Mouse (Mus musculus) ES-E14 (cell line): ENCODE results near the gene Acoxl.

ENCODE experiments used
- CHD2 ChIP-seq: IDR thresholded peaks from 2 replicates; pipeline ENCODE4 v1.6.1; 2014; ENCODE audit warnings: mild to moderate bottlenecking, low read depth, low read length, inconsistent platforms
- HCFC1 ChIP-seq: IDR thresholded peaks from 2 replicates; pipeline ENCODE4 v1.6.1; 2012; ENCODE audit warnings: low read length, inconsistent platforms, borderline replicate concordance; ENCODE audit not compliant: insufficient read depth
- MAFK ChIP-seq: IDR thresholded peaks from 2 replicates; pipeline ENCODE4 v1.6.1; 2014; ENCODE audit warnings: mild to moderate bottlenecking, low read depth, low read length, inconsistent platforms; ENCODE audit not compliant: insufficient read depth
- ZC3H11A ChIP-seq: IDR thresholded peaks from 2 replicates; pipeline ENCODE4 v1.6.1; 2012; ENCODE audit warnings: low read depth, mild to moderate bottlenecking, inconsistent platforms, low read length, borderline replicate concordance
- ZNF384 ChIP-seq: IDR thresholded peaks from 2 replicates; pipeline ENCODE4 v1.6.1; 2012; ENCODE audit warnings: low read depth, low read length, inconsistent platforms

GRCm38 (mm10) chr2:128159619-128160125, 321.0 kb downstream of the Acoxl start:
- TF ChIP-seq MAFK (no peak), HCFC1 (no peak), ZC3H11A (no peak), CHD2 (no peak), ZNF384 (no peak)
